Mouse (Mus musculus) CH12.LX (cell line): ENCODE data around the gene Spats2.

Experiments used
- CTCF ChIP-seq, 2 experiments: IDR thresholded peaks in 1 of 2; conservative IDR thresholded peaks in 1 of 2; 2 replicates each; pipeline ENCODE4 v1.5.1; 2011 to 2012; ENCODE audit warnings: low read depth in 2 of 2, low read length in 2 of 2, improper control_type of control experiment in 1 of 2, inconsistent platforms in 1 of 2, mild to moderate bottlenecking in 1 of 2, moderate library complexity in 1 of 2
- POLR2A ChIP-seq: IDR thresholded peaks from 2 replicates; pipeline ENCODE4 v1.6.1; 2011; ENCODE audit warnings: low read depth, mild to moderate bottlenecking, improper control_type of control experiment, low read length
- SIN3A ChIP-seq: IDR thresholded peaks from 2 replicates; pipeline ENCODE4 v1.6.1; 2012; ENCODE audit warnings: low read length, improper control_type of control experiment, inconsistent platforms
- ZC3H11A ChIP-seq: IDR thresholded peaks from 2 replicates; pipeline ENCODE4 v1.6.1; 2012; ENCODE audit warnings: low read depth, mild to moderate bottlenecking, inconsistent platforms, low read length, improper control_type of control experiment

- TF ChIP-seq ZC3H11A: no peak
- TF ChIP-seq SIN3A: no peak
- no peak for TF ChIP-seq CTCF (conservative IDR thresholded peaks at IDR 0.05 in 1 of 2, IDR thresholded peaks at IDR 0.05 in 1 of 2; ENCODE audit: low read depth in 2 of 2, low read length in 2 of 2)
- TF ChIP-seq POLR2A: no peak
These were observed 32.8 kb upstream of the Spats2 start, which contains the start of gene Dnajc22 for GRCm38 (mm10) chr15:99092870-99093269.
